Mouse (Mus musculus): ENCODE measurements around the gene Ildr1. TPM values are rescaled to one million over a fixed set of nuclear protein-coding genes. Genes with fewer than 3 reads are reported as not detected.

The Ildr1 gene
- polyA plus RNA-seq, 1 experiment from 2014 or later: 10.7 TPM

GRCm38 (mm10) chr16:36739404-36739930 is 45.7 kb downstream of the Ildr1 start:
- Histone ChIP-seq H3K36me3 (ENCODE audit: insufficient read depth, low read length) (no peaks in the 10 kb centered on the region), H3K27ac (ENCODE audit: low read length) (no peak overlapping the region), H3K27me3 (replicated peaks; ENCODE audit: insufficient read depth, low read length) (no peaks in the 10 kb centered on the region), H3K4me2 (replicated peaks; ENCODE audit: low read depth, low read length) (no peak overlapping the region), H3K9ac (replicated peaks; ENCODE audit: low read depth) (no peak overlapping the region), H3K4me3 (ENCODE audit: low read depth, low read length) (no peak overlapping the region), H3K4me1 (ENCODE audit: insufficient read depth, low read depth, low read length) (no peaks in the 10 kb centered on the region), H3K9me3 (ENCODE audit: low read length) (no peaks in the 10 kb centered on the region)
- DNase-seq (ENCODE audit: low spot score) (no peak), ATAC-seq (no peak)
- TF ChIP-seq CTCF (IDR thresholded peaks at IDR 0.05) (no peak), EP300 (IDR thresholded peaks at IDR 0.05) (no peak)
- 44% methylated on average over 4 of the region's 4 CpGs for WGBS

DNA sequence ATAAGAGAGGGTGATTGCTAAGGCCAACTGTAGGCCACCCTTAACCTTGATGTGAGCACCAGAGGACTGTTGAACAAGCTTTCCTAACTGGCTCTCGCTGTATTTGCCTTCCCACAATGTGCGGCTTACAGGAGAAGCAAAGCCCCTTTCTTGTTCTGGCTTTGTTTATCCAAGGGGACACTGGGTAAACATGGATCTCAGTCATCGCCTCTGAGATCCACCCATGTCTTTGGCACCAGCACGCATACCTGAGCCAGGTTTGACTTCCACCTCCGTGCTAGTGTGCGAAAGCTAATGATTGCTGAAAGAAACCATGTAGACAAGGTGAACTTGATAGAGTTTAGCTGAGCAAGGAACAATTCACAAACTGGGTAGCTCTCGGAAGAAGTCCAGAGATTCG is 49.8 kb downstream of the Ildr1 start:
- Histone ChIP-seq H3K4me1 (ENCODE audit: insufficient read depth, low read depth, low read length) (no peaks in the 10 kb centered on the region), H3K4me2 (replicated peaks; ENCODE audit: low read depth, low read length) (no peak overlapping the region), H3K4me3 (ENCODE audit: low read depth, low read length) (no peak overlapping the region), H3K27me3 (replicated peaks; ENCODE audit: insufficient read depth, low read length) (no peaks in the 10 kb centered on the region), H3K36me3 (ENCODE audit: insufficient read depth, low read length) (no peaks in the 10 kb centered on the region), H3K9ac (replicated peaks; ENCODE audit: low read depth) (no peak overlapping the region), H3K27ac (ENCODE audit: low read length) (no peak overlapping the region), H3K9me3 (ENCODE audit: low read length) (no peaks in the 10 kb centered on the region)
- DNase-seq (ENCODE audit: low spot score) (no peak), ATAC-seq (no peak)
- TF ChIP-seq CTCF (IDR thresholded peaks at IDR 0.05) (no peak), EP300 (IDR thresholded peaks at IDR 0.05) (no peak)
- 50% methylated on average over 8 of the region's 8 CpGs for WGBS

DNA sequence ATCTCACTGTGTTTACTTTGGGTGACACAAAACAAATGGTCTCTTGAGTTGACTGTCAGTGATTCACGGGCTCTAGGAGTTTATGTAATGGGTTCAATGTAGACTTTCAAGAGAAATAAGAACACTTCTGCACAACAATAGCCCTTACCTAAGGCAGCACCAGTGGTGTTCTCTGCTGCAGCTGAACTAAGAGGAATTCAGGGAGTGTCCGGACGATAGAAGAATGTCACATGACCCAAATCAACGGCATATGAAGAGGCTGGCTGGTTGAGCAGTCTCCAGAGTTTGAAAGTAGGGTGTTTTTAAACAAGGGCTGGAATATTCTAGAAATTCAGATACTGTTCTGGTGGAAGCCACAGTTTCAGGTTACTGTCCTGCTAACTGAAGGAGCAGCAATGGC is 53.3 kb downstream of the Ildr1 start:
- Histone ChIP-seq H3K27ac (ENCODE audit: low read length) (peak overlapping the region; percentile 57; the same call in 1 of the 2 replicates), H3K9ac (replicated peaks; ENCODE audit: low read depth) (no peak overlapping the region), H3K4me1 (ENCODE audit: insufficient read depth, low read depth, low read length) (no peaks in the 10 kb centered on the region), H3K9me3 (ENCODE audit: low read length) (no peaks in the 10 kb centered on the region), H3K27me3 (replicated peaks; ENCODE audit: insufficient read depth, low read length) (no peaks in the 10 kb centered on the region), H3K4me2 (replicated peaks; ENCODE audit: low read depth, low read length) (no peak overlapping the region), H3K4me3 (ENCODE audit: low read depth, low read length) (no peak overlapping the region), H3K36me3 (ENCODE audit: insufficient read depth, low read length) (no peaks in the 10 kb centered on the region)
- TF ChIP-seq EP300 (IDR thresholded peaks at IDR 0.05): 0 out of 2 replicates have a peak, but pooled peaks have one; percentile 7
- TF ChIP-seq CTCF (IDR thresholded peaks at IDR 0.05): no peak
- ATAC-seq: peak; percentile 94
- DNase-seq (ENCODE audit: low spot score): peak; percentile 79
- WGBS: 49% methylated on average over 4 of the region's 4 CpGs

GRCm38 (mm10) chr16:36747767-36748166 is 54.0 kb downstream of the Ildr1 start:
- H3K27ac ChIP-seq (ENCODE audit: low read length): 0 out of 2 replicates have a peak overlapping the region, but pooled peaks have one; percentile 57
- no peak overlapping the region for H3K4me2 ChIP-seq (replicated peaks; ENCODE audit: low read depth, low read length)
- ATAC-seq: no peak
- H3K4me1 ChIP-seq (ENCODE audit: insufficient read depth, low read depth, low read length): no peaks in the 10 kb centered on the region
- no peaks in the 10 kb centered on the region for H3K36me3 ChIP-seq (ENCODE audit: insufficient read depth, low read length)
- H3K9me3 ChIP-seq (ENCODE audit: low read length): no peaks in the 10 kb centered on the region
- DNase-seq (ENCODE audit: low spot score): no peak
- TF ChIP-seq EP300 (IDR thresholded peaks at IDR 0.05): no peak
- TF ChIP-seq CTCF (IDR thresholded peaks at IDR 0.05): no peak
- no peak overlapping the region for H3K4me3 ChIP-seq (ENCODE audit: low read depth, low read length)
- no peak overlapping the region for H3K9ac ChIP-seq (replicated peaks; ENCODE audit: low read depth)
- WGBS: 28% methylated on average over 2 of the region's 2 CpGs
- H3K27me3 ChIP-seq (replicated peaks; ENCODE audit: insufficient read depth, low read length): no peaks in the 10 kb centered on the region

DNA sequence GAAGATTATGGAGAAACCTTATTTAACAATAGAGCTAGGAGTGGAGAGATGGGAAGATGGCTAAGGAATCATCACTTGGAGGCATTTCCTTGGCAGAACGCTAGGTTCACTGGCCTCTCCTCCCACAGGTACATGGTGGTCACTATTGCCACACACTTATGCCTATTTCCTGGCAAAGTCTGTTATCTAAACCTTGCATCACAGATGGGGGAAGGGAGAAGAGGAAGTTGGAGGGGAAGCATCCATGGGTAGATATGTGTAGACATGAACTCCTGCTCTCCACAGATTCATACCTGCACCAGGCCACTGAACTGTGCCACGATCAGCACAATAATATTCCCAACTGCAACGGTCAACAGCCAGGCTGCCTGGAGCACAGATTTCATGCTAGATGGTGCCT is 58.2 kb downstream of the Ildr1 start:
- Histone ChIP-seq H3K9me3 (ENCODE audit: low read length) (no peaks in the 10 kb centered on the region), H3K4me2 (replicated peaks; ENCODE audit: low read depth, low read length) (no peak overlapping the region), H3K4me3 (ENCODE audit: low read depth, low read length) (no peak overlapping the region), H3K9ac (replicated peaks; ENCODE audit: low read depth) (no peak overlapping the region), H3K4me1 (ENCODE audit: insufficient read depth, low read depth, low read length) (no peaks in the 10 kb centered on the region), H3K27me3 (replicated peaks; ENCODE audit: insufficient read depth, low read length) (no peaks in the 10 kb centered on the region), H3K27ac (ENCODE audit: low read length) (no peak overlapping the region), H3K36me3 (ENCODE audit: insufficient read depth, low read length) (no peaks in the 10 kb centered on the region)
- 74% methylated on average over 3 of the region's 3 CpGs for WGBS
- ATAC-seq: no peak
- no peak for TF ChIP-seq EP300 (IDR thresholded peaks at IDR 0.05)
- DNase-seq (ENCODE audit: low spot score): no peak

- Histone ChIP-seq H3K4me2 (replicated peaks; ENCODE audit: low read depth, low read length) (no peak overlapping the region), H3K9ac (replicated peaks; ENCODE audit: low read depth) (no peak overlapping the region), H3K9me3 (ENCODE audit: low read length) (no peaks in the 10 kb centered on the region), H3K27me3 (replicated peaks; ENCODE audit: insufficient read depth, low read length) (no peaks in the 10 kb centered on the region), H3K27ac (ENCODE audit: low read length) (no peak overlapping the region), H3K36me3 (ENCODE audit: insufficient read depth, low read length) (no peaks in the 10 kb centered on the region), H3K4me1 (ENCODE audit: insufficient read depth, low read depth, low read length) (no peaks in the 10 kb centered on the region), H3K4me3 (ENCODE audit: low read depth, low read length) (no peak overlapping the region)
- DNase-seq (ENCODE audit: low spot score) (peak; percentile 21), ATAC-seq (no peak; the same call in 1 of the 2 replicates)
- 57% methylated on average over 8 of the region's 13 CpGs for WGBS
- TF ChIP-seq CTCF (IDR thresholded peaks at IDR 0.05): no peak
- no peak for TF ChIP-seq EP300 (IDR thresholded peaks at IDR 0.05)
Measured at GRCm38 (mm10) chr16:36770191-36770771, 76.5 kb downstream of the Ildr1 start.
